Mouse (Mus musculus) megakaryocyte progenitor cell, adult 5-6 weeks (primary cell): ENCODE measurements around the gene Faim2. TPM values are rescaled to one million over a fixed set of nuclear protein-coding genes. Genes with fewer than 3 reads are reported as not detected.

Source experiments
- ATAC-seq: replicated peaks from 2 replicates; pipeline ENCODE4 v1.8.0; 2016; ENCODE audit warnings: mild to moderate bottlenecking, moderate TSS enrichment, inconsistent platforms; ENCODE audit not compliant: poor library complexity
- total RNA-seq, 2 experiments: library from RNA; stranded (forward) in 1 of 2; stranded (reverse) in 1 of 2; fragments of 157-497, 149-512 nt in 1 of 2; fragments of 200-1000 nt in 1 of 2; gene quantifications; 2 replicates each; pipeline versions ENCODE4 v1.2.3 to v1.2.4; 2015 to 2017

Gene Faim2
- total RNA-seq, 2 experiments from 2014 or later = 0.17 to 0.39 TPM

GRCm38 (mm10) chr15:99510621-99511020 is 17.3 kb downstream of the Faim2 start:
- ATAC-seq = no peak

- ATAC-seq = no peak
Measured at GRCm38 (mm10) chr15:99509840-99510239, 18.1 kb downstream of the Faim2 start.

GRCm38 (mm10) chr15:99505324-99506095 is 22.5 kb downstream of the Faim2 start:
- ATAC-seq = no peak

- no peak for ATAC-seq
Measured at GRCm38 (mm10) chr15:99503256-99503655, 24.7 kb downstream of the Faim2 start.

- no peak for ATAC-seq
Measured at GRCm38 (mm10) chr15:99502311-99502831, 25.6 kb downstream of the Faim2 start.

- ATAC-seq = no peak
Measured at GRCm38 (mm10) chr15:99501292-99502260, 26.4 kb downstream of the Faim2 start.

GRCm38 (mm10) chr15:99500320-99500719 is 27.6 kb downstream of the Faim2 start:
- ATAC-seq = peak; percentile 43

GRCm38 (mm10) chr15:99499726-99500125 is 28.2 kb downstream of the Faim2 start:
- no peak for ATAC-seq

GRCm38 (mm10) chr15:99498781-99499180 is 29.2 kb downstream of the Faim2 start:
- no peak for ATAC-seq

GRCm38 (mm10) chr15:99498356-99498755 is 29.6 kb downstream of the Faim2 start:
- ATAC-seq = no peak

GRCm38 (mm10) chr15:99497527-99498242 is 30.3 kb downstream of the Faim2 start:
- ATAC-seq = peak; percentile 73

GRCm38 (mm10) chr15:99497061-99497460 is 30.9 kb downstream of the Faim2 start:
- ATAC-seq = peak; percentile 62

- 0 out of 2 replicates have a peak, but pooled peaks have one; percentile 37 for ATAC-seq
Measured at GRCm38 (mm10) chr15:99484745-99485144, 43.2 kb downstream of the Faim2 start.

- ATAC-seq = no peak
Measured at GRCm38 (mm10) chr15:99475814-99476213, 52.2 kb downstream of the Faim2 start.

GRCm38 (mm10) chr15:99474576-99474926 is 53.4 kb downstream of the Faim2 start, which contains the start of gene Bcdin3d:
Bcdin3d (minus strand) TSS chr15:99474730.
- ATAC-seq = peak; percentile 88

GRCm38 (mm10) chr15:99473801-99474575 is 54.0 kb downstream of the Faim2 start:
- peak; percentile 45 for ATAC-seq

- no peak for ATAC-seq
Measured at GRCm38 (mm10) chr15:99472972-99473371, 55.0 kb downstream of the Faim2 start.

GRCm38 (mm10) chr15:99471677-99472063 is 56.3 kb downstream of the Faim2 start:
- ATAC-seq = no peak

- peak; percentile 24 for ATAC-seq
Measured at GRCm38 (mm10) chr15:99470971-99471676, 56.8 kb downstream of the Faim2 start.
